Mouse (Mus musculus): ENCODE measurements around the gene Eml6.

DNA sequence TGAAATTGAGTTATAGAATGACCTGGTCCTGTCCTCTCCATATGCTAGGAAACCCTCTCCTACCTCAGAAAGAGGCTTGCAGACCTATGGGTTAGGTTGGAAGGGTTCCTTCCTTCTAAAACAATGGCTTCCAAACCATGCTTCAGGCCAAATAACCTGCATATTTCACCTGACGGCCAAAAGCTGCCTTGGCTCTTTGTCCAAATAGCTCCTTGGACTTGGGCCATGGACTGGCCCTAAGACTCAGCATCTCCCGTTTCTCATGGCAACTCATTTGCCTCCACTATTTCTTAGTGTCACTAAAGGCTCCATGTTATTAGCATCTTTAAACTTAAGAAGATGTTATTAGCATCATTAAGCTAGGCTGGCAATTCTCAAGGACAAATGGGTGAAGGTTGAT lies 280.3 kb downstream of the Eml6 start:
- TF ChIP-seq TAL1 (IDR thresholded peaks at IDR 0.05; ENCODE audit: low read length), result no peak
- no peak for TF ChIP-seq GATA1 (IDR thresholded peaks at IDR 0.05; ENCODE audit: low read length)
